16 mouse cellular contexts compared by ENCODE assay signal in the genomic region with DNA sequence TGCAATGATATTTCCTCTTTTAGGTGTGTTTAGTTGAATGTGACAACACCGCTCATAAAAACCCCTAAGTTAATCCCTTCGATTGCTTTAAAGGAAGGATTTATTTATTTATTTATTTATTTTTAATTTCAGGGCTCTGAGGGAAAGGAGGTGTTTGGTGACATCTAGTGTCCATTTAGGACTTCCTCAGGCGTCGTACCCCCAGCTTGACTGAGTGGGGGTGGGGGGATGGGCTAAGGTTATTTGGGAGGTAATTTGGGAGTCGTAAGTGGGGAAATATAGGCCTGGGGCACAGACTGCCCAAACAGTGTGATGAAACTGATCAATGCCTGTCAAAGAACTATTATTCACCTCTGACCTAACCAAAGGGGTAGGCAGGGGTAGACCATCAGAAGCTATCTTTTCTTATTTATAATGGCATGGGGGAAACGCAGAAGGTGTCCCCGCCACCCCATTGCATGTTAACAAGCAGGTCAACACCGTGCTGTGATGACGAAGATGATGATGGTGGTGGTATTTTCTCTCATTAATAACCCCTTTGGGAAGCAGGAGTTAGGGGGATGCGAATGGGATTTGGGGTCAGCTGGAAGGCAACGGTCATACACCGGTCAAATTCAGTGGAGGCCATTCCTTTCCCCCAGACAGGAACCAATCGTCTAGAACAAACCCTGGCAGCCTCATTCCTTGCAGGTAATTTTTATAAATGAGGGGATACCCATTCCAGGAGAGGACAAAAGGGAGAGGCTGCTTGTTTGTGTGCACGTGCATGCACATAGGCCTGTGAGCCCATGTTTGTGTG. TPM values are rescaled to one million over a fixed set of nuclear protein-coding genes. Genes with fewer than 3 reads are reported as not detected.
DNase-seq lines count a peak whose midpoint lies in the region; ATAC-seq and TF ChIP-seq lines count a peak whose summit lies in the region.
"Had no signal": no experiment of that assay in that cellular context is flagged by ENCODE, and none has a peak within 500 bp of the region (broad histone marks: within the 10 kb centered on the region; RNA-seq: fewer than 3 reads in every experiment).

No protein-coding gene starts in this region.

- ATAC-seq in intestine, postnatal 0 days: no peak
- no peak for ATAC-seq in intestine, embryonic 15.5 days
- ATAC-seq in midbrain, embryonic 14.5 days (ENCODE audit: low FRiP score, low TSS enrichment): no peak
- no peak for ATAC-seq in midbrain, embryonic 16.5 days
- no peak for ATAC-seq in hindbrain, embryonic 13.5 days (ENCODE audit: low FRiP score)
- ATAC-seq in neural tube, embryonic 15.5 days (ENCODE audit: low FRiP score): no peak
- no peak for ATAC-seq in megakaryocyte-erythroid progenitor cell, adult 5-6 weeks (replicated peaks; ENCODE audit: low FRiP score, low TSS enrichment, poor library complexity, severe bottlenecking)
- ATAC-seq: CD4-positive, CD25-positive, alpha-beta regulatory T cell, adult 4 months had no signal

- no peak overlapping the region for H3K4me2 ChIP-seq in intestine, postnatal 0 days (replicated peaks; ENCODE audit: low read depth)
- H3K4me2 ChIP-seq in intestine, embryonic 15.5 days (replicated peaks): no peak overlapping the region
- no peak overlapping the region for H3K4me2 ChIP-seq in midbrain, embryonic 14.5 days (ENCODE audit: low read length)
- H3K4me2 ChIP-seq in midbrain, embryonic 16.5 days (ENCODE audit: low read length): no peak overlapping the region
- H3K4me2 ChIP-seq in hindbrain, embryonic 13.5 days: no peak overlapping the region
- peak overlapping the region; percentile 39 for H3K4me2 ChIP-seq in neural tube, embryonic 15.5 days
- H3K4me2 ChIP-seq: embryonic facial prominence, embryonic 13.5 days; forebrain, embryonic 12.5 days; heart, embryonic 12.5 days had no signal

- no peak overlapping the region for H3K9ac ChIP-seq in intestine, postnatal 0 days (ENCODE audit: low read depth, low read length)
- no peak overlapping the region for H3K9ac ChIP-seq in intestine, embryonic 15.5 days
- H3K9ac ChIP-seq in midbrain, embryonic 14.5 days (replicated peaks; ENCODE audit: low read length): no peak overlapping the region
- H3K9ac ChIP-seq in midbrain, embryonic 16.5 days (ENCODE audit: low read depth, low read length): no peak overlapping the region
- 0 out of 2 replicates have a peak overlapping the region, but pooled peaks have one; percentile 43 for H3K9ac ChIP-seq in hindbrain, embryonic 13.5 days
- peak overlapping the region; percentile 34; the same call in 1 of the 2 replicates for H3K9ac ChIP-seq in neural tube, embryonic 15.5 days (replicated peaks)
- H3K9ac ChIP-seq: embryonic facial prominence, embryonic 13.5 days; forebrain, embryonic 12.5 days; heart, embryonic 12.5 days; liver, embryonic 14.5 days had no signal

- H3K27me3 ChIP-seq in intestine, postnatal 0 days (replicated peaks; ENCODE audit: control insufficient read depth, insufficient read depth, low read length): peaks cover 23% of the 10 kb centered on the region; the same call in 1 of the 2 replicates
- H3K27me3 ChIP-seq in intestine, embryonic 15.5 days (replicated peaks): peaks cover 11% of the 10 kb centered on the region
- no peaks in the 10 kb centered on the region for H3K27me3 ChIP-seq in midbrain, embryonic 14.5 days (ENCODE audit: control insufficient read depth, insufficient read depth, low read length)
- peaks cover 6% of the 10 kb centered on the region; the same call in 1 of the 2 replicates for H3K27me3 ChIP-seq in midbrain, embryonic 16.5 days (ENCODE audit: control insufficient read depth, insufficient read depth, low read depth, low read length)
- H3K27me3 ChIP-seq in hindbrain, embryonic 13.5 days: no peaks in the 10 kb centered on the region
- H3K27me3 ChIP-seq in neural tube, embryonic 15.5 days (replicated peaks): no peaks in the 10 kb centered on the region

- WGBS in intestine, postnatal 0 days: 75% methylated on average over 14 of the region's 14 CpGs
- WGBS in intestine, embryonic 15.5 days: 75% methylated on average over 14 of the region's 14 CpGs
- WGBS in midbrain, embryonic 14.5 days: 60% methylated on average over 14 of the region's 14 CpGs
- 63% methylated on average over 14 of the region's 14 CpGs for WGBS in midbrain, embryonic 16.5 days
- WGBS in hindbrain, embryonic 13.5 days: 54% methylated on average over 14 of the region's 14 CpGs
- 26% methylated on average over 14 of the region's 14 CpGs for WGBS in neural tube, embryonic 15.5 days

- no peak overlapping the region for H3K4me3 ChIP-seq in intestine, postnatal 0 days (ENCODE audit: low read depth, low read length)
- H3K4me3 ChIP-seq in intestine, embryonic 15.5 days (replicated peaks): no peak overlapping the region
- no peak overlapping the region for H3K4me3 ChIP-seq in midbrain, embryonic 14.5 days (replicated peaks; ENCODE audit: low read depth, low read length)
- no peak overlapping the region for H3K4me3 ChIP-seq in midbrain, embryonic 16.5 days (ENCODE audit: low read depth, low read length)
- H3K4me3 ChIP-seq in hindbrain, embryonic 13.5 days: no peak overlapping the region
- no peak overlapping the region for H3K4me3 ChIP-seq in neural tube, embryonic 15.5 days (replicated peaks)
- H3K4me3 ChIP-seq: embryonic facial prominence, embryonic 13.5 days; forebrain, embryonic 12.5 days; heart, embryonic 12.5 days had no signal

- peak; percentile 52 for DNase-seq in midbrain, embryonic 14.5 days
- no peak for DNase-seq in yolk sac, embryonic 10.5 days (ENCODE audit: low spot score)
- DNase-seq: cerebellum, adult 11-12 months; gastrocnemius, postnatal 14 days had no signal

- TF ChIP-seq CTCF in intestine, postnatal 0 days (IDR thresholded peaks at IDR 0.05; ENCODE audit: low read depth): peak; percentile 36; the same call in 1 of the 2 replicates

- no peaks in the 10 kb centered on the region for H3K36me3 ChIP-seq in intestine, postnatal 0 days (ENCODE audit: control insufficient read depth, insufficient read depth)
- H3K36me3 ChIP-seq in intestine, embryonic 15.5 days: no peaks in the 10 kb centered on the region
- no peaks in the 10 kb centered on the region for H3K36me3 ChIP-seq in midbrain, embryonic 14.5 days (ENCODE audit: control insufficient read depth, insufficient read depth, low read length)
- no peaks in the 10 kb centered on the region for H3K36me3 ChIP-seq in midbrain, embryonic 16.5 days (ENCODE audit: control insufficient read depth, insufficient read depth, low read length)
- H3K36me3 ChIP-seq in hindbrain, embryonic 13.5 days: no peaks in the 10 kb centered on the region
- no peaks in the 10 kb centered on the region for H3K36me3 ChIP-seq in neural tube, embryonic 15.5 days
- H3K36me3 ChIP-seq: embryonic facial prominence, embryonic 13.5 days; forebrain, embryonic 12.5 days; heart, embryonic 12.5 days had no signal

- H3K4me1 ChIP-seq in intestine, postnatal 0 days (replicated peaks; ENCODE audit: control insufficient read depth, insufficient read depth, low read length): no peaks in the 10 kb centered on the region
- 0 out of 2 replicates have a peak, but pooled peaks cover 21% of the 10 kb centered on the region for H3K4me1 ChIP-seq in intestine, embryonic 15.5 days (replicated peaks)
- peaks cover 30% of the 10 kb centered on the region for H3K4me1 ChIP-seq in midbrain, embryonic 14.5 days (ENCODE audit: control insufficient read depth, insufficient read depth, low read length)
- H3K4me1 ChIP-seq in midbrain, embryonic 16.5 days (ENCODE audit: control insufficient read depth, insufficient read depth, low read length): peaks cover 26% of the 10 kb centered on the region
- H3K4me1 ChIP-seq in hindbrain, embryonic 13.5 days (replicated peaks): peaks cover 76% of the 10 kb centered on the region
- H3K4me1 ChIP-seq in neural tube, embryonic 15.5 days: peaks cover 73% of the 10 kb centered on the region

- H3K27ac ChIP-seq in intestine, postnatal 0 days (ENCODE audit: low read depth, low read length): no peak overlapping the region
- H3K27ac ChIP-seq in intestine, embryonic 15.5 days: no peak overlapping the region
- H3K27ac ChIP-seq in midbrain, embryonic 14.5 days (replicated peaks; ENCODE audit: low read depth, low read length): no peak overlapping the region
- H3K27ac ChIP-seq in midbrain, embryonic 16.5 days (ENCODE audit: low read length): no peak overlapping the region
- H3K27ac ChIP-seq in hindbrain, embryonic 13.5 days: peak overlapping the region; percentile 89
- H3K27ac ChIP-seq in neural tube, embryonic 15.5 days (replicated peaks): peak overlapping the region; percentile 88
- H3K27ac ChIP-seq: embryonic facial prominence, embryonic 13.5 days; forebrain, embryonic 12.5 days; liver, embryonic 14.5 days; macrophage had no signal

- H3K9me3 ChIP-seq in intestine, postnatal 0 days (ENCODE audit: control insufficient read depth): no peaks in the 10 kb centered on the region
- no peaks in the 10 kb centered on the region for H3K9me3 ChIP-seq in intestine, embryonic 15.5 days
- H3K9me3 ChIP-seq in midbrain, embryonic 14.5 days (ENCODE audit: control insufficient read depth, low read length): no peaks in the 10 kb centered on the region
- H3K9me3 ChIP-seq in midbrain, embryonic 16.5 days (replicated peaks; ENCODE audit: control insufficient read depth, low read length, poor library complexity, severe bottlenecking): no peaks in the 10 kb centered on the region
- no peaks in the 10 kb centered on the region for H3K9me3 ChIP-seq in hindbrain, embryonic 13.5 days
- H3K9me3 ChIP-seq in neural tube, embryonic 15.5 days (replicated peaks): no peaks in the 10 kb centered on the region
- H3K9me3 ChIP-seq: embryonic facial prominence, embryonic 13.5 days; forebrain, embryonic 12.5 days; heart, embryonic 12.5 days had no signal

RNA-seq across cellular contexts. Expression of a gene that starts 39.5 kb away (rescaled TPM):
- 12.0 and 15.0 TPM in 2 replicates for polyA plus RNA-seq in intestine, postnatal 0 days (2015; fragmentation: Nextera tagmentation; extraction: Ambion mirVana)
- polyA plus RNA-seq in intestine, embryonic 15.5 days (2015; fragmentation: Nextera tagmentation; extraction: Ambion mirVana): 14.4 and 14.6 TPM in 2 replicates
- 25.8 and 29.6 TPM in 2 replicates for polyA plus RNA-seq in midbrain, embryonic 14.5 days (2014; fragmentation: Nextera tagmentation; extraction: Ambion mirVana)
- polyA plus RNA-seq in midbrain, embryonic 16.5 days (2015; fragmentation: Nextera tagmentation; extraction: Ambion mirVana): 46.7 TPM in 2 replicates
- 69.0 and 71.8 TPM in 2 replicates for polyA plus RNA-seq in hindbrain, embryonic 13.5 days (2015; fragmentation: Nextera tagmentation; extraction: Ambion mirVana)
- polyA plus RNA-seq in neural tube, embryonic 15.5 days (2015; fragmentation: Nextera tagmentation; extraction: Ambion mirVana): 70.4 and 81.7 TPM in 2 replicates
- 13.4 and 26.0 TPM in 2 replicates for total RNA-seq in megakaryocyte-erythroid progenitor cell, adult 5-6 weeks (2014; fragmentation: Nextera tagmentation)
- total RNA-seq in megakaryocyte-erythroid progenitor cell, adult 5-6 weeks (2017): 7.4 and 9.7 TPM in 2 replicates

RNA-seq across cellular contexts. Expression of a gene that starts 51.1 kb away (rescaled TPM):
- polyA plus RNA-seq in intestine, postnatal 0 days (2015; fragmentation: Nextera tagmentation; extraction: Ambion mirVana): 39.3 and 41.6 TPM in 2 replicates
- 92.8 and 101 TPM in 2 replicates for polyA plus RNA-seq in intestine, embryonic 15.5 days (2015; fragmentation: Nextera tagmentation; extraction: Ambion mirVana)
- polyA plus RNA-seq in midbrain, embryonic 14.5 days (2014; fragmentation: Nextera tagmentation; extraction: Ambion mirVana): 73.9 and 76.4 TPM in 2 replicates
- polyA plus RNA-seq in midbrain, embryonic 16.5 days (2015; fragmentation: Nextera tagmentation; extraction: Ambion mirVana): 56.2 and 66.3 TPM in 2 replicates
- polyA plus RNA-seq in hindbrain, embryonic 13.5 days (2015; fragmentation: Nextera tagmentation; extraction: Ambion mirVana): 108 and 109 TPM in 2 replicates
- polyA plus RNA-seq in neural tube, embryonic 15.5 days (2015; fragmentation: Nextera tagmentation; extraction: Ambion mirVana): 60.9 and 69.5 TPM in 2 replicates
- 91.7 and 97.1 TPM in 2 replicates for total RNA-seq in megakaryocyte-erythroid progenitor cell, adult 5-6 weeks (2014; fragmentation: Nextera tagmentation)
- total RNA-seq in megakaryocyte-erythroid progenitor cell, adult 5-6 weeks (2017): 120 and 130 TPM in 2 replicates

Comparison
In these comparisons a context has a peak if more than half of its experiments do, and no peak if none do; other contexts are left out.
1. H3K27ac ChIP-seq: peak in hindbrain, embryonic 13.5 days (single experiment) and neural tube, embryonic 15.5 days (single experiment); none in intestine, postnatal 0 days (single experiment), intestine, embryonic 15.5 days (single experiment), midbrain, embryonic 14.5 days (single experiment) and midbrain, embryonic 16.5 days (single experiment).
2. H3K9ac ChIP-seq: peak in hindbrain, embryonic 13.5 days (single experiment) and neural tube, embryonic 15.5 days (single experiment); none in intestine, postnatal 0 days (single experiment), intestine, embryonic 15.5 days (single experiment), midbrain, embryonic 14.5 days (single experiment) and midbrain, embryonic 16.5 days (single experiment).